Mouse (Mus musculus) midbrain, postnatal 0 days (tissue): Measurements from ENCODE around the gene Gjb1. TPM values are rescaled to one million over a fixed set of nuclear protein-coding genes. Genes with fewer than 3 reads are reported as not detected.
A peak's percentile ranks its signal among the peaks of the same experiment; 100 is the strongest.

Experiments
- ATAC-seq: fragments of 200-750 bp; cut with Nextera tagmentation; 2 replicates; pipeline ENCODE4 v1.8.0; 2017; ENCODE audit warnings: moderate number of reproducible peaks, mild to moderate bottlenecking, moderate TSS enrichment, moderate library complexity; ENCODE audit not compliant: low FRiP score
- DNase-seq: peaks from one replicate; pipeline ENCODE4 v3.0.0-alpha.2; 2015; ENCODE audit warnings: low spot score
- H3K27ac ChIP-seq: fragments of 300-500 bp; sonication (generic); 2 replicates; pipeline ENCODE4 v1.5.1; 2014; ENCODE audit warnings: low read depth, mild to moderate bottlenecking, low read length, mixed read lengths
- H3K27me3 ChIP-seq: fragments of 300-500 bp; sonication (generic); 2 replicates; pipeline ENCODE4 v1.6.1; 2014; ENCODE audit warnings: low read length, control low read depth, mixed read lengths; ENCODE audit not compliant: insufficient read depth
- H3K36me3 ChIP-seq: fragments of 300-500 bp; sonication (generic); 2 replicates; pipeline ENCODE4 v1.6.1; 2014; ENCODE audit warnings: low read length, control low read depth, mixed read lengths; ENCODE audit not compliant: insufficient read depth
- H3K4me1 ChIP-seq: fragments of 300-500 bp; sonication (generic); 2 replicates; pipeline ENCODE4 v1.6.1; 2014; ENCODE audit warnings: mild to moderate bottlenecking, control low read depth, antibody characterized with exemption, low read length, mixed read lengths; ENCODE audit not compliant: insufficient read depth
- H3K4me2 ChIP-seq: fragments of 300-500 bp; sonication (generic); 2 replicates; pipeline ENCODE4 v1.6.1; 2014; ENCODE audit warnings: low read depth, mild to moderate bottlenecking, low read length, mixed read lengths; ENCODE audit not compliant: poor library complexity, severe bottlenecking
- H3K4me3 ChIP-seq: fragments of 300-500 bp; sonication (generic); 2 replicates; pipeline ENCODE4 v1.5.1; 2014; ENCODE audit warnings: low read depth, mild to moderate bottlenecking, low read length, moderate library complexity
- H3K9ac ChIP-seq: fragments of 300-500 bp; sonication (generic); replicated peaks from 2 replicates; pipeline ENCODE4 v1.6.1; 2014; ENCODE audit warnings: mild to moderate bottlenecking, low read length, moderate library complexity, mixed read lengths; ENCODE audit not compliant: poor library complexity, severe bottlenecking
- H3K9me3 ChIP-seq: fragments of 300-500 bp; sonication (generic); 2 replicates; pipeline ENCODE4 v1.6.1; 2016; ENCODE audit warnings: low read length, control low read depth
- CTCF ChIP-seq: IDR thresholded peaks from 2 replicates; pipeline ENCODE4 v1.5.1; 2016; ENCODE audit warnings: antibody characterized with exemption, mild to moderate bottlenecking
- WGBS: fragments of 180-500 bp; shearing (Covaris S2); extraction: QIAGEN DNeasy Blood & Tissue Kit; methylation state at CpG from one replicate; pipeline ENCODE4 v1.1.7; 2014; 5-methylcytosine and 5-hydroxymethylcytosine counted together
- polyA plus RNA-seq: library from polyadenylated mRNA; unstranded; fragments of >200 nt; fragmentation: Nextera tagmentation; extraction: Ambion mirVana; gene quantifications from 2 replicates; pipeline ENCODE4 v1.2.1, GENCODE M21; 2015
- total RNA-seq: library from RNA; depleted of rRNA; stranded (reverse); fragments of >200 nt; gene quantifications from 2 replicates; pipeline ENCODE4 v1.2.3, GENCODE M21; 2014

The Gjb1 gene
- total and polyA plus RNA-seq, 2 experiments from 2014 or later, result 1.7 to 2.1 TPM

DNA sequence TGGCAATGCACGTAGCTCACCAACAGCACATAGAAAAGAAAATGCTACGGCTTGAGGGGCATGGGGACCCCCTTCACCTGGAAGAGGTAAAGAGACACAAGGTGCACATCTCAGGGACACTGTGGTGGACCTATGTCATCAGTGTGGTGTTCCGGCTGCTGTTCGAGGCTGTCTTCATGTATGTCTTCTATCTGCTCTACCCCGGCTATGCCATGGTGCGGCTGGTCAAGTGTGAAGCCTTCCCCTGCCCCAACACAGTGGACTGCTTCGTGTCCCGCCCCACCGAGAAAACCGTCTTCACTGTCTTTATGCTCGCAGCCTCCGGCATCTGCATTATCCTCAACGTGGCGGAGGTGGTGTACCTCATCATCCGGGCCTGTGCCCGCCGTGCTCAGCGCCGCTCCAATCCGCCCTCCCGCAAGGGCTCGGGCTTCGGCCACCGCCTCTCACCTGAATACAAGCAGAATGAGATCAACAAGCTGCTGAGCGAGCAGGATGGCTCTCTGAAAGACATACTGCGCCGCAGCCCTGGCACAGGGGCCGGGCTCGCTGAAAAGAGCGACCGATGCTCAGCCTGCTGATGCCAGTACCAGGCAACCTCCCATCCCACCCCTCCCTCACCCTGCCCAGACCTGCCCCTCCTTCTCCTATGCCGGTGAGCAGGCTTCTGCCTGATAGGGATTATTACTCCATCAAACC lies 8.4 kb downstream of the Gjb1 start:
- peak overlapping the region; percentile 17 for H3K4me3 ChIP-seq
- DNase-seq (peak; percentile 46), ATAC-seq (peak; percentile 71)
- H3K9ac ChIP-seq, result no peak overlapping the region
- TF ChIP-seq CTCF, result no peak
- H3K4me2 ChIP-seq, result peak overlapping the region; percentile 37
- no peaks in the 10 kb centered on the region for H3K9me3 ChIP-seq
- H3K27ac ChIP-seq, result peak overlapping the region; percentile 19; the same call in 1 of the 2 replicates
- WGBS, result 22% methylated on average over 32 of the region's 32 CpGs
- H3K4me1 ChIP-seq, result peaks cover 2% of the 10 kb centered on the region; the same call in 1 of the 2 replicates
- H3K36me3 ChIP-seq, result no peaks in the 10 kb centered on the region
- no peaks in the 10 kb centered on the region; the same call in 1 of the 2 replicates for H3K27me3 ChIP-seq

DNA sequence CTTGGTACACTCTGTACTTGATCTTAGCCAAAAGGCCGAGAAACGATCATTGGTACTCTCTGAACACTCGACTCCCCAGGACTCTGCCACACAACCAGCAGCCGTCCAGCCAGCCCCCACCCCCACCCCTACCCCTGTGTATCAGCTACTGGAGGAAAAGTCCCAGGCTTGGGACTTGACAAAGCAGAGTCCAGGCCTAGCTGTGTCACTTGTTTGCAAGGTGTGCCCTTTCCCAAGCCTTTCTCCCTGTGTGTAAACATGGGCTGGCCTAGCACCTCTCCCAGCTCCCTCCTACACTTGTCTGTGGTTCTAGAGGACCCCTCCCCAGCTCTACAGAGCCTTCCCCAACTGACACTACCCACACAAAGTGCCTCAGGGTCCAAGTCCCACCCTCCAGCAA lies 10.0 kb downstream of the Gjb1 start:
- Histone ChIP-seq H3K9ac (no peak overlapping the region), H3K4me3 (no peak overlapping the region), H3K4me1 (peaks cover 2% of the 10 kb centered on the region; the same call in 1 of the 2 replicates), H3K27me3 (no peaks in the 10 kb centered on the region; the same call in 1 of the 2 replicates), H3K4me2 (no peak overlapping the region), H3K27ac (no peak overlapping the region; the same call in 1 of the 2 replicates), H3K36me3 (no peaks in the 10 kb centered on the region), H3K9me3 (no peaks in the 10 kb centered on the region)
- no peak for TF ChIP-seq CTCF
- DNase-seq, result no peak
- no peak for ATAC-seq
- WGBS, result 27% methylated on average over 4 of the region's 4 CpGs

DNA sequence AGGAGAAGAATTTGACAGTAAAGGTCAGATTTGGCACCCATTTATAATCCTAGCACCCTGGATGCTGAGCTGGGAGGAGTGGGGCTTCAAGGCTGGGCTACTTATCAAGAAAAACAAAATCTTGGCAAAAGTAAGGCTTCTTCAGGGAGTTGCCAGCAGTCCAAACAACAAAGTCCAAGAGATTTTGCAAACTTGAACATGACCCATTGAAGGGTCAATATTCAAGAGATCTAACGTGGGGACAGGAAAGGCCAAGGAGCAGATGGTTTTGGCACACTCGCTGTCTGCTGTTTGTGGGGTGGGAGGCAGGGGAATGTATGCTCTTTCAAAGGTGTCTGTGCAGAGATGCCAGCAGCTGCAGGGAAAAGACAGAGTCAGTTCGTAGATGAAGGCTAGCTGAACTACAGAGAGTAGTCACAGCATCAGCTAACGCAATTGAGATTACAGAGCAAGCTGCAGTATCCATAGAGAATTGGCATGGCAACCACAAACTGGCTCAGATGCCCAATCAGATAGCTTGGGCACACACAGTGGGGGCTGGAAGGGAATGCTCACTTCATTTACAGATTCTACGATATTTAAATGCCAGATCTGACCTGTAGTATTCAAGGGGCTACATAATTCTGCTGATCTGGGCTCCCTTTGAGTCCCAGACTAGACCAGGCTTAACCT lies 12.8 kb downstream of the Gjb1 start:
- no peaks in the 10 kb centered on the region for H3K36me3 ChIP-seq
- H3K4me2 ChIP-seq, result no peak overlapping the region
- H3K4me1 ChIP-seq, result no peaks in the 10 kb centered on the region
- DNase-seq (peak; percentile 44), ATAC-seq (peak; percentile 41)
- H3K27ac ChIP-seq, result no peak overlapping the region
- TF ChIP-seq CTCF, result no peak
- H3K9me3 ChIP-seq, result no peaks in the 10 kb centered on the region
- WGBS, result 42% methylated on average over 5 of the region's 5 CpGs
- H3K4me3 ChIP-seq, result no peak overlapping the region
- no peaks in the 10 kb centered on the region; the same call in 1 of the 2 replicates for H3K27me3 ChIP-seq
- no peak overlapping the region for H3K9ac ChIP-seq

DNA sequence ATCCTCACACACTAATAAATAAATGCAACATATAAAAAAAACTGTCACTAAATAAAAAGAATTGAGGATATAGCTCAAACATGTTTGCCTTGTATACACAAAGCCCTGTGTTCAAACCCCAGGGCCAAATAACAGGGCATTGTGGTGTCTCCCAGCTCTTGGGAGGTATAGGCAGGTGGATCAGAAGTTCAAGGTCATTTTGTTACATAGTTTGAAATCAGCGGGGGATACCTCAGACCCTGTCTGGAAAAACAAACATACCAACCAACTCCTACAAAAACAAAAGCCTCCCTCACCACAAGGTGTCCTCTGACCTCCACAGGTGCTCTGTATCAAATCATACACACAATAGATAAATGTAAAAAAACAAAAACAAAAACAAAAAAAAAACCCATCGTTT lies 18.2 kb downstream of the Gjb1 start:
- H3K9me3 ChIP-seq, result no peaks in the 10 kb centered on the region
- no peak overlapping the region for H3K4me3 ChIP-seq
- 67% methylated on average over 2 of the region's 2 CpGs for WGBS
- H3K27ac ChIP-seq, result no peak overlapping the region
- ATAC-seq (no peak), DNase-seq (no peak)
- no peak overlapping the region for H3K9ac ChIP-seq
- H3K27me3 ChIP-seq, result no peaks in the 10 kb centered on the region
- no peaks in the 10 kb centered on the region for H3K4me1 ChIP-seq
- H3K36me3 ChIP-seq, result no peaks in the 10 kb centered on the region
- no peak overlapping the region for H3K4me2 ChIP-seq
- no peak for TF ChIP-seq CTCF

DNA sequence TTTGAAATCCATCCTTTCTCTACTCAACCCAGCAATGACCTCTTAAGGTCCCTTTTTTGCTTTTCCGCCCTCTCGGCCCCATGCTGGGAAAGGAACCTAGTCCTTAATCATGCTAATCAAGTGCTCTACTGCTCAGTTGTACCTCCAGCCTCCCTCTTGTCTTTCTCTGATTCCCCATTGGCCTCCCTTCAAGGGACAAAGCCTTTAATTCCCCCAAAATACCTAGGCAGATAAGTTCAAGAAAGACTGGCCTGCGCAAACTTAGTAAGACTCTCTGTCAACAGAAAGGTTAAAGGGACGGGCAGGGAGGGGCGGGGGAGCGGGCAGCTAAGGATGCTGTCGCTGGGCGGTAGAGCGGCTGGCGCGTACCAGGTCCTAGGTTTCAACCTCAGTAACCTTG lies 20.3 kb downstream of the Gjb1 start:
- Histone ChIP-seq H3K4me3 (no peak overlapping the region), H3K27me3 (no peaks in the 10 kb centered on the region)

More for the DNA sequence above, 20.3 kb downstream of the Gjb1 start:
- 23% methylated on average over 11 of the region's 11 CpGs for WGBS
- no peak for TF ChIP-seq CTCF
- DNase-seq (no peak), ATAC-seq (no peak)
- Histone ChIP-seq H3K27ac (no peak overlapping the region), H3K36me3 (no peaks in the 10 kb centered on the region), H3K9me3 (no peaks in the 10 kb centered on the region), H3K4me2 (no peak overlapping the region), H3K4me1 (no peaks in the 10 kb centered on the region), H3K9ac (no peak overlapping the region)
